Mouse (Mus musculus): ENCODE measurements around the gene Adipoq.
"Not testable (repeated sequence)": the region's sequence is repeated elsewhere in the genome, so short reads cannot be mapped to it uniquely, and the experiment has no call there.

Adipoq gene

GRCm38 (mm10) chr16:23164443-23164842, 18.1 kb downstream of the Adipoq start:
- no peak for DNase-seq (ENCODE audit: low spot score in 2 of 2)

GRCm38 (mm10) chr16:23165441-23165840, 19.1 kb downstream of the Adipoq start:
- DNase-seq (ENCODE audit: low spot score in 2 of 2), result no peak

- no peak for DNase-seq (ENCODE audit: low spot score in 2 of 2)
Measured at GRCm38 (mm10) chr16:23166646-23167045, 20.3 kb downstream of the Adipoq start.

GRCm38 (mm10) chr16:23167079-23167478, 20.7 kb downstream of the Adipoq start:
- DNase-seq (ENCODE audit: low spot score in 2 of 2), result no peak

- DNase-seq (ENCODE audit: low spot score in 2 of 2), result no peak
Measured at GRCm38 (mm10) chr16:23170813-23171212, 24.5 kb downstream of the Adipoq start.

GRCm38 (mm10) chr16:23173904-23174303, 27.6 kb downstream of the Adipoq start:
- DNase-seq (ENCODE audit: low spot score in 2 of 2), result no peak

- no peak for DNase-seq (ENCODE audit: low spot score in 2 of 2)
Measured at GRCm38 (mm10) chr16:23174855-23175254, 28.5 kb downstream of the Adipoq start.

- DNase-seq (ENCODE audit: low spot score in 2 of 2), result no peak
Measured at GRCm38 (mm10) chr16:23175956-23176355, 29.6 kb downstream of the Adipoq start.

- DNase-seq (ENCODE audit: low spot score in 2 of 2), result no peak
Measured at GRCm38 (mm10) chr16:23177856-23178255, 31.5 kb downstream of the Adipoq start.

GRCm38 (mm10) chr16:23178796-23179195, 32.5 kb downstream of the Adipoq start:
- DNase-seq (ENCODE audit: low spot score in 2 of 2), result no peak

- not testable (repeated sequence) for DNase-seq (ENCODE audit: low spot score in 2 of 2)
Measured at GRCm38 (mm10) chr16:23179436-23179835, 33.1 kb downstream of the Adipoq start.

GRCm38 (mm10) chr16:23181054-23181453, 34.7 kb downstream of the Adipoq start:
- no peak for DNase-seq (ENCODE audit: low spot score in 2 of 2)

- no peak for DNase-seq (ENCODE audit: low spot score in 2 of 2)
Measured at GRCm38 (mm10) chr16:23181487-23181886, 35.2 kb downstream of the Adipoq start.

- DNase-seq (ENCODE audit: low spot score in 2 of 2), result no peak
Measured at GRCm38 (mm10) chr16:23181942-23182597, 35.7 kb downstream of the Adipoq start.

- no peak for DNase-seq (ENCODE audit: low spot score in 2 of 2)
Measured at GRCm38 (mm10) chr16:23185824-23186223, 39.5 kb downstream of the Adipoq start.

GRCm38 (mm10) chr16:23186418-23186817, 40.1 kb downstream of the Adipoq start:
- no peak for DNase-seq (ENCODE audit: low spot score in 2 of 2)

GRCm38 (mm10) chr16:23187983-23188382, 41.6 kb downstream of the Adipoq start:
- DNase-seq (ENCODE audit: low spot score in 2 of 2), result no peak

GRCm38 (mm10) chr16:23189612-23190011, 43.3 kb downstream of the Adipoq start:
- no peak for DNase-seq (ENCODE audit: low spot score in 2 of 2)

- DNase-seq (ENCODE audit: low spot score in 2 of 2), result no peak
Measured at GRCm38 (mm10) chr16:23191560-23192242, 45.4 kb downstream of the Adipoq start.

GRCm38 (mm10) chr16:23195618-23196017, 49.3 kb downstream of the Adipoq start:
- no peak for DNase-seq (ENCODE audit: low spot score in 2 of 2)

GRCm38 (mm10) chr16:23196296-23196695, 50.0 kb downstream of the Adipoq start:
- no peak for DNase-seq (ENCODE audit: low spot score in 2 of 2)

- DNase-seq (ENCODE audit: low spot score in 2 of 2), result no peak
Measured at GRCm38 (mm10) chr16:23196791-23197190, 50.5 kb downstream of the Adipoq start.

- DNase-seq (ENCODE audit: low spot score in 2 of 2), result no peak
Measured at GRCm38 (mm10) chr16:23201498-23201897, 55.2 kb downstream of the Adipoq start.
